Mouse (Mus musculus) retina, postnatal 7 days (tissue): Measurements from ENCODE around the gene Pogk.

ENCODE experiments used
- DNase-seq: peaks from one replicate; pipeline ENCODE4 v3.0.0-alpha.2; 2012; ENCODE audit warnings: low read depth, low spot score

Gene Pogk

GRCm38 (mm10) chr1:166409701-166410220, at the start of gene Pogk:
Pogk (minus strand) TSS chr1:166409863.
- peak; percentile 89 for DNase-seq

DNA sequence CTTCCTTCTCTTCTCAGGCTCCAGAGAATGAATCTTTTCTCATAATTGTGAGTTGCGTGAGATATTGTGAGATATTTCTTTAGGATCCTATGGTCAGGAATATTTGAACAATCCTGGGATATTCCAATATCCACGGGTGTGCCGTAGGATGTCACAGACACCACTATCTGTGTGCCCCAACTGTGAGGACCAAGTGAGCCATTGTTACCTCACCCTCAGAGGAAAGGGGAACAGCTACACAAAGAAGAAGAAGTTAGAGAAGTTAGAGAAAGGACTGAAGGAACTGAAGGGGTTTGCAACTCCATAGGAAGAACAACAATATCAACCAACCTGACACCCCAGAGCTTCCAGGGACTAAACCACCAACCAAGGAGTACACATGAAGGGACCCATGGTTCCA, 32.3 kb upstream of the Pogk start:
- no peak for DNase-seq

GRCm38 (mm10) chr1:166439426-166439825, 29.8 kb upstream of the Pogk start:
- no peak for DNase-seq

DNA sequence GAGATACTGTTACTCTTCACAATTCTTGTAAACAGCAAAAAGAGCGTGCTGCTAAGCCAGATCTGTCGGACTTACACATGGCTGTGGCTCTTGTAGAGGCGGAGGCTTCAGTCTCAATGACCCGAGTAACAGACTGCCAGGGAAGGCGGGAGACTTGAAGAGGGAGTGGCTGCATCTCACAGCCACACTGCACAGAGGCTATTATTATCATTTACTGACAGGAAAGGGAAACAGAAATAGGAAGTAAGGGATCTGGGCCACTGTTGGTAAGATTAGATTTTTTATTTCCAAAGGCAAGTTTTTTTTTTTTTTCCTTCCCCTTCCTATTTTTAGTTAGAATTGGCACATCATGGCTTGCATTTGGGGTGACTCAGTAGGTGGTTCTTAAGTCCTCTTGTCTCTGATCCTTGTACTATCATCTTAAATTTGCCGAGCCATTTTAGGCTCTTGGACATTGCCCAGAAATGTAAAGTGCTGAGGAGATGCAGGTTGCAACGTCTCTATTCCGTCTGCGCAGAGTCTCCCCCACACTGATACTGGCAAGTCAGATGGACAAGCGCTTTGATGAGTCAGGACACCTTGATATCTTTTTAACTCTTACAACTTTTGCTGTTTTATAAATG, 20.3 kb upstream of the Pogk start:
- no peak for DNase-seq

- DNase-seq: no peak
Measured at GRCm38 (mm10) chr1:166429053-166429452, 19.4 kb upstream of the Pogk start.

DNA sequence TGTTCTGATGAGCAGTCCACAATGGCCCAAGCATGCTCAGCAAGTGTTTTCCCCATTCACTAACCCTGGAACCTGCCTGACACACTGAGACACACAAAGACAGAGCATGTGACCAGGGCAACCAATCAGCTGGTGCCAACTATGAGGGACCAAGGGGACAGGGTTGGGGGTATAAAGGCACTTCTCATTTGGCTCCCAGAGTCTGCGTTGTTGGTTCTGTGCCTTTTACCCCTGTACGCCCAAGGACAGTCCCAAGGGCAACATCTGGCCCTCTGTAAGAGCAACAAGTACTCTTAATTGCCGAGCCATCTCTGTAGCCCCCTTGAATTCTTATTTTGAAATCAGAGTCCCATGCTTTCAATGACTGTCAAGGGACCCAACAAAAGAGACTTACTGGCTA, 2.6 kb upstream of the Pogk start:
- no peak for DNase-seq

- DNase-seq: no peak
Measured at GRCm38 (mm10) chr1:166411541-166411940, 1.9 kb upstream of the Pogk start.

DNA sequence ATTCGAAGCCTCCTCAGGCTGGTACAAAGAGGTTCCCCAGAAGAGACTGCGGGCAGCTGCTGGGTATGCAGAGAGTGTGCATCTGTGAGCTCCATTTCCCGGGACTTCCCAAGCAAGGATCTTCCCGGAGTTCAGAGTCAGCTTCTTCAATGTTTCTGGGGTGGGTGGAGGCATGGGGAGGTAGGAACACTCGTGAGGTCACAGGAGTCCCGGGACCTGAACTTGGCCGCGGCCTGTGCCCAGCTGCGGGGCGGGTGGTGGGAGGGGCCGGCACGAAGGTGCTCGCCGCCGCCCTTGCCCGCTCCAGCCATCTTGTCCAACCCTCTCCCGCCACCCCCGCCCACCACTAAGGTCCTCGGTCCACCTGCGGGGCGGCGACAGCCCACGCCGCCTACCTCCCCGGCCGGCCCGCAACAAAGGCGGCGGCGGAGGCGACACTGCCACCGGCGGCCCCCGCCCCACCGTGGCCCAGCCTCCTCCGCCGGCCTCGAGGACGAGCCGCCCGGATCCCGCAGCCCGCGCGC, 424 bp downstream of the Pogk start:
- DNase-seq: peak; percentile 11

DNA sequence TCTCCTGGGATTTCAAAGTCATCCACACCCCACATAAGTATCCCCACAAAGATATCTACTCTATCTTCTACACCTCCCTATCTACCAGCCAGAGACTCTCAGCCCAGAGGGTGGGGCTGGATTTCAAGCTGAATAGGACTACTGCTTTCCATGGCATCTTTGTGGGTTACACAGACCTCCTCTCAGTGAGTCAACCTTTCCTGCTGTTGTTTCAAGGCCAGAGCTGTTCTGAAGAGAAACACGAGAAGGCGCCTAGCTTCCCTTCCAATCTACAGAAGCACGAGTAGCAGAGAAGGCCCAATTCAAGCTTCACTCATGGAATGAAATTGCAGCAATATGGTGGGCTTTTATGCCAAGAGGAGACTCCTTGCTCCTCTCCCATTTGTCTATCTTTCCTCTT, 5.8 kb downstream of the Pogk start:
- no peak for DNase-seq

DNA sequence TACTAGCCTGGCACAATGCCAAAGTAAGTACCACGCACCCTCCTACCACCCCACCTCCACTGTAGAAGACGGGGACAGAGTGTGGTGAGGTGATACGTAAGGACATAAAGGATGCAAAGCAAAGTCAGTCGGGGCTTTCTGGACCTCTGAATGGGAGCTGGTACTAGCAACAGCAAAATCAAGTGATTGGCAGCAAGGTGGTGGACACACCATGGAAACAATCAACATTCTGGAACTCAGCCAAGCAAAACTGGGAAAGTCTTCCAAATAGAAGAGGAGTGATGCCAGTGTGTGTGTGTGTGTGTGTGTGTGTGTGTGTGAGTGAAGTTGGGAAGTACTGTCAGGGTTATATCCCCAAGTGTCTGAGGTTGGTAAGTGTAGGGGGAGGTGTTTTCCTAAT, 7.7 kb downstream of the Pogk start:
- DNase-seq: no peak

DNA sequence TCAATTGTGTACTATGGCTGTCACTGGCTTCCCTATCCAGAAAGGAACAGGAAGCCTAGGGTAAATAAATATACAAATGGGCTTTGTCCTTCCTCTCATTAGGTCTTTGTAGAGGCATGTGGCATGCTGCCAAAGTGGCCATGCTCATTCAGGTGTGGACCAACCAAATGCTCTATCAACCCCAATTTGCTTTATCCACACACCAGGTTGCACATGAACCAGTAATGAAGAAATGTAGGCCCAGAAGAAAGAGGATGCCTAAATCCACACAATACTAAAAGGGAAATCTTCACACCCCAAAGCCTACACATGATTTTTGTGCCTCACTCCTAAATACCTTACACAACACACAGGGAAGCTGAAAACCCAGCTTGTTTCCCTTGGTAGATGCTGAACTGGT, 8.2 kb downstream of the Pogk start:
- no peak for DNase-seq

DNA sequence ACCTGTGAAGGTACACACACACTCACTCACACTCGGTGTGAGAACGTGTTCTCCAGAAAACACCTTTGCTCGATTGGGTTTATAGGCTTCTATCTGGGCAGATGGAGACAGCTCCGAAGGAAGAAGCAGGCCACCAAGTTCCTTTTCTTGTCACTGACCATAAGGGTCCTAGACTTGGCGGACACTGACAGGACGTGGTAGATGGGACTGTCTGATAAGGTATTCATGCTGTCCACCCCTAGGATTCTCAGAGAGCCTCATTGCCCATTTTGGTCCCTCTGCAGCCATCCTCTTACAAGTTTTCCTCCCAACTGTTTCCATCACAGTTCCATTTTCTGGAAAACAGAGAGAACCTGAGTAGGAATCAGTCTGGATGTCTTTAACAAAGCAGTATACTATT, 13.3 kb downstream of the Pogk start:
- DNase-seq: no peak

- DNase-seq: no peak
Measured at GRCm38 (mm10) chr1:166395661-166396060, 14.0 kb downstream of the Pogk start.

DNA sequence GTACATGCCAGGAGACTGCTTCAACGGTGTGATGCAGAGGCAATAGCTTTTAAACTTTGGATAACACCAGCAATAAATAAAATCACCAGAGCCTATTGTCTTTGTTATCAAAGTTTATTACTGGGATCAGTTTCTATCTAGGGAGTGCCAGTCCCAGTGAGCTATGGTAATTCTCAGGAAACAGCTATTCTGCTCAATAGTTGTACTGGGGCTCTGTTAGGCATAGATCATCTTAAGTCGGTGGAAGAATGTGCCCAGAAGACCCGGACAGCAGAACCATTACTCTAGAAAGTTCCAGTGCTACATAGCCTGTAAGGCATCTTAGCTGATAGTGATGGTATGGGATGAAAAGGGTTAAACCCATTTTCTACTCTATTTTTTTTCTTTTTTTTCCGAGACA, 14.9 kb downstream of the Pogk start:
- no peak for DNase-seq

DNA sequence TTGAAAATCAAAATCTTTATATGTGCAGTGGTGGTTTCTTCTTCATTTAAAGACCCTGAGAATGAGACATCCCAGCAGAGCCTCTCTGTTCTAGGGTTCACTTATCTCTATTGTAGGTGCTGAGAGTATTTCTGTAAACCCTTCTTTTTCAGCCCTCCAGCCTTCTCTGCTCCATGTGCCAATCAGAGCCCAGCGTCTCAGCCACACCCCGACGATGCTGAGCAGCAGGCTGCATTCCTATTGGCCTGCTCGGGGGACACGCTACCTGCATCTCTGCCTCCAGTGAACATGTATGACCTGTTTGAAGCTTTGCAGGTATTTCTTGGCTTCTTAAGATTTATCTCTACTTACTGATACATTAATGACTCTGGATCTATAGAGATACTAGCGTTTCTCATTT, 18.0 kb downstream of the Pogk start:
- no peak for DNase-seq

DNA sequence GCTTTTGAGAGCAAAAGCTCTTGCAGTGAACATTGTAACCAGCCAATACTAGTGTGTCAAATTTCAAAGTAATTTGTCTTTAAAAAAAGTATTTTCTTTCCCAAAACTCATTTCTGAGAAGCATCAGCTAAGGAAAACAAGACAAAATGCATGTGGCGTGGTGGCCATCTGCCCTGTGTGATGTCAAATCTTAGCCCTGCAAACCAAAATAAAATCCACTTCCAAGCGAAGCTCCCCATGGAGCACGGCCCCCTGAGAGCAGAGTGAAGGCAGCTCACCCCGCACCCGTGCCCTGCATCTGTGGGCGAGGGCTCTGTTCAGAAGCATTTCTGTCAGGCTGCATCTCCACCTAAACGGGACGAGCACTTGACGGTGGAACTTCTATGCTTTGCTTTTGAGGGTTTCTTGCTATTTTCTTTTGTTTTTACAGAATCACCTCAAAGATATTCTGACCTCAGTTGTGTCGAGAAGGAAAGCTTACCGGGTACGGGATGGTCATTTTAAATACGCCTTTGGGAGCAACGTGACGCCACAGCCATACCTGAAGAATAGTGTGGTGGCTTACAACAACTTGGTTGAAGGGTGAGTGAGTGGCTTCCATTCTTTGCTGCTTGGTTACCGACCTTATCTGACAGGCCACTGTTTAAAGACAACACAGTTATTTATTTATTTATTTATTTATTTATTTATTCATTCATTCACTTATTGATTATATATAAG, 20.1 kb downstream of the Pogk start:
- DNase-seq: no peak

GRCm38 (mm10) chr1:166388511-166388910, 21.2 kb downstream of the Pogk start:
- DNase-seq: no peak

GRCm38 (mm10) chr1:166385431-166385830, 24.2 kb downstream of the Pogk start:
- DNase-seq: no peak

DNA sequence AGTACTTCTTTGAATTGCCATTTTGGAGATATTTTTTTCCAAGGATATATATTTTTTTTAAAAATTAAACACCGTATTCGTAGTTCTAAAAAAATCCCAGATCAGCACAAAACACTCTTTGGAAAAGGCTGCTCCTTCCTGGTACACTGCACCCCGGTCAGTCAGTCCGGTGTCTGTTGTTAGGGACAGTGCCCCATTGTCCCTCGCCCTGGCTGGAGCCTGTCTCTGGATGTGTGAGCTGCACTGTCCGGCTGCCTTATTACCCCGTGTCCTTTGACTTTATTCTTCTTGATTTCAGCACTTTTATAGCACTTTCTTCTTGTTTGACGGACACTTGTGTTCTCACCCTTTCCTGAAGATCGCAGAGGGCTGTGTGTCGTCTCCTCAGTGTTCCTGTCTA, 25.0 kb downstream of the Pogk start:
- no peak for DNase-seq

- no peak for DNase-seq
Measured at GRCm38 (mm10) chr1:166382626-166383025, 27.0 kb downstream of the Pogk start.

DNA sequence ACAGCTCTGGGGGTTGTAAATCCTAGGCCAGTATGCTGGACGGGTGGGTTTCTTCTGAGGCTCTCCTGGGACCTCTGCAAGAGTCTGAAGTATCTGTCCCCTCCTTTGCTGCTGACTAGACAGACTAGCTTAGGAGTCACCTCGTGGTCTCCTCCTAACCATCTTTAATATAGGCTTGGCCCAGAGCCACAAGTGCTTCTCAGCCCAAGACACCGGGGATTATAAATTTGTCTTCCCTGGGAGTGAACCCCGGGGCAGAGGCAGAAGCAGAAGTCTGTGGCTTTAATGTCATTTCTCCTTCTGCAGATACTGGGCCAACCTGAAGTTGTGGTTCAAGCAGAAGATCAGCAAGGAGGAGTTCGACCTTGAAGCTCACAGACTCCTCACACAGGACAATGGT, 27.8 kb downstream of the Pogk start:
- no peak for DNase-seq

DNA sequence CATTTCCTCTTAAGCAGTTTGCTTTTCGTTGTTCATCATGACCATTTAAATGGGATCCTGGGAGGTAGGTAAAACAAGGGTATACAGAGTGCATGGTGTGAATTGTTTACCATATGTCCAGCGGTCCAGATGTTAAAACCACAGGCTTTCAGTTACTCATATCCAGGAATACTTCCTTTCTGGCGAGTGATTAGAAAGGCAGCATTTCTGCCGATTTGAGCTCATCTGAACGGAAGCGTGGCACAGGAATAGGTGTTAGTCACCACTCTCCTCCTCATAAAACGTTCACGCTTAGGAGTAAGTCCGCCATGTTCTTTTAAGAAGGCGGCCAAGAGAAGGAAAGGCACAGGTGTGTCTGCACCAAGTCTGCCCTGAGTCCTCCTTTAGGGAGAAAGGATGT, 28.3 kb downstream of the Pogk start:
- DNase-seq: no peak

- DNase-seq: no peak
Measured at GRCm38 (mm10) chr1:166379630-166380231, 29.9 kb downstream of the Pogk start.
